Mouse (Mus musculus) midbrain, postnatal 0 days (tissue): ENCODE data around the gene Galnt18. TPM values are rescaled to one million over a fixed set of nuclear protein-coding genes. Genes with fewer than 3 reads are reported as not detected.

Experiments
- ATAC-seq: fragments of 200-750 bp; cut with Nextera tagmentation; 2 replicates; pipeline ENCODE4 v1.8.0; 2017; ENCODE audit warnings: moderate number of reproducible peaks, mild to moderate bottlenecking, moderate TSS enrichment, moderate library complexity; ENCODE audit not compliant: low FRiP score
- DNase-seq: peaks from one replicate; pipeline ENCODE4 v3.0.0-alpha.2; 2015; ENCODE audit warnings: low spot score
- H3K27ac ChIP-seq: fragments of 300-500 bp; sonication (generic); 2 replicates; pipeline ENCODE4 v1.5.1; 2014; ENCODE audit warnings: low read depth, mild to moderate bottlenecking, low read length, mixed read lengths
- H3K27me3 ChIP-seq: fragments of 300-500 bp; sonication (generic); 2 replicates; pipeline ENCODE4 v1.6.1; 2014; ENCODE audit warnings: low read length, control low read depth, mixed read lengths; ENCODE audit not compliant: insufficient read depth
- H3K36me3 ChIP-seq: fragments of 300-500 bp; sonication (generic); 2 replicates; pipeline ENCODE4 v1.6.1; 2014; ENCODE audit warnings: low read length, control low read depth, mixed read lengths; ENCODE audit not compliant: insufficient read depth
- H3K4me1 ChIP-seq: fragments of 300-500 bp; sonication (generic); 2 replicates; pipeline ENCODE4 v1.6.1; 2014; ENCODE audit warnings: mild to moderate bottlenecking, control low read depth, antibody characterized with exemption, low read length, mixed read lengths; ENCODE audit not compliant: insufficient read depth
- H3K4me2 ChIP-seq: fragments of 300-500 bp; sonication (generic); 2 replicates; pipeline ENCODE4 v1.6.1; 2014; ENCODE audit warnings: low read depth, mild to moderate bottlenecking, low read length, mixed read lengths; ENCODE audit not compliant: poor library complexity, severe bottlenecking
- H3K4me3 ChIP-seq: fragments of 300-500 bp; sonication (generic); 2 replicates; pipeline ENCODE4 v1.5.1; 2014; ENCODE audit warnings: low read depth, mild to moderate bottlenecking, low read length, moderate library complexity
- H3K9ac ChIP-seq: fragments of 300-500 bp; sonication (generic); replicated peaks from 2 replicates; pipeline ENCODE4 v1.6.1; 2014; ENCODE audit warnings: mild to moderate bottlenecking, low read length, moderate library complexity, mixed read lengths; ENCODE audit not compliant: poor library complexity, severe bottlenecking
- H3K9me3 ChIP-seq: fragments of 300-500 bp; sonication (generic); 2 replicates; pipeline ENCODE4 v1.6.1; 2016; ENCODE audit warnings: low read length, control low read depth
- CTCF ChIP-seq: IDR thresholded peaks from 2 replicates; pipeline ENCODE4 v1.5.1; 2016; ENCODE audit warnings: antibody characterized with exemption, mild to moderate bottlenecking
- WGBS: fragments of 180-500 bp; shearing (Covaris S2); extraction: QIAGEN DNeasy Blood & Tissue Kit; methylation state at CpG from one replicate; pipeline ENCODE4 v1.1.7; 2014; 5-methylcytosine and 5-hydroxymethylcytosine counted together
- polyA plus RNA-seq: library from polyadenylated mRNA; unstranded; fragments of >200 nt; fragmentation: Nextera tagmentation; extraction: Ambion mirVana; gene quantifications from 2 replicates; pipeline ENCODE4 v1.2.1, GENCODE M21; 2015
- total RNA-seq: library from RNA; depleted of rRNA; stranded (reverse); fragments of >200 nt; gene quantifications from 2 replicates; pipeline ENCODE4 v1.2.3, GENCODE M21; 2014

The Galnt18 gene
- total and polyA plus RNA-seq, 2 experiments from 2014 or later = 18.9 to 25.0 TPM

- Histone ChIP-seq H3K4me1 (no peaks in the 10 kb centered on the region), H3K4me2 (no peak overlapping the region), H3K27ac (no peak overlapping the region), H3K9me3 (no peaks in the 10 kb centered on the region), H3K27me3 (no peaks in the 10 kb centered on the region), H3K4me3 (no peak overlapping the region), H3K36me3 (no peaks in the 10 kb centered on the region), H3K9ac (no peak overlapping the region)
- 86% methylated on average over 3 of the region's 3 CpGs for WGBS
- no peak for TF ChIP-seq CTCF
- DNase-seq (no peak), ATAC-seq (no peak)
Measured at GRCm38 (mm10) chr7:111770585-111770984, 9.2 kb downstream of the Galnt18 start.

DNA sequence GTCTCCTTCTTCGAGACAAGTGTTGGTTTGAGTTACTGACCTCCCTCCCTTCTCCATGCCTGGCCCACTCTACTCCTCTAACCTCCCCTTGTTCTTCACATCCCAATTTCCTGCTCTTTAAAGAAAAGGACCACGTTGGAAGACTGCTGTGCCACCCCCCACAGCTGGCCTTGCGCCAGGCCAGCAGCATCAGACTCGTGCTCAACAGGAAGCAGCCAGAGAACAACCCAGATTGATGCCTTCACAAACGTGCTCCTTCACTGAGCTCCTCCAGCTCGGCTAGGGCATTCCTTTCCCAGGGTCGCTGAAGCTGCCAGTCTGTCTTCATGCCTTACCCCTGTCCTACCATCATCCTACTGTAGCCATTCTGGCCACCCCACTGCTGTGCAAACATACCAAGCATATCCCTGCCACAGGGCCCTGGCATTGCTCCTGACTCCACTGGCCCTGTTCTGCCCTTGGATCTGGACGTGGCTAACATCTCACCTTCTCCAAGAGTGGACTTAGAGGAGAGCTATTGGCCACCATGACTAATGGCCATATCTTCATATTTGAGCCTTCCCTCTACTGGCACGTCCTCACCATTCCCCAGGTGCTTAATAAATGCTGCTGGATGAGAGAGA, 13.5 kb downstream of the Galnt18 start:
- 65% methylated on average over 9 of the region's 9 CpGs for WGBS
- Histone ChIP-seq H3K36me3 (no peaks in the 10 kb centered on the region), H3K4me1 (peaks cover 3% of the 10 kb centered on the region; the same call in 1 of the 2 replicates), H3K27ac (no peak overlapping the region), H3K9ac (no peak overlapping the region), H3K4me2 (no peak overlapping the region), H3K27me3 (no peaks in the 10 kb centered on the region), H3K4me3 (no peak overlapping the region), H3K9me3 (no peaks in the 10 kb centered on the region)
- DNase-seq = no peak
- ATAC-seq = no peak
- TF ChIP-seq CTCF = no peak

DNA sequence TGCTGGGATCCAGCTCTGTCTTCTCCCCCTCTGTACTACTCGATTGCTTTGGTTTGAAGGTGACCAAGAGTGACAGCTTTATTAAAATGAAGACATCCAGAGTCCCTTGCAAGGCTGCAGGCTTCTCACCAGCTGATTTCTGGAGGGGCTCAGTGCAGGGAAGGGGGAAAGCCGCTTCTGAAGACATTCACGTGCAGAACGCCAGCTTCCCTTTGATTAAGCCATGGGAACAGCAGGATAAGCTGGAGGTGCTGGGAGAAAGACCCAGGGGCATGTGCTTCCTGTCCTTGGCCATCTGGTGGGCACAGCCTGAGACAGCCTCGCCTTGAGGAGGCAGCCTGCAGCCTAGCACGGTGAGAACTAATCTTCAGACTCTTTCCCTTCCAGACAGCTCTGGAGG, 17.0 kb downstream of the Galnt18 start:
- no peak overlapping the region for H3K4me3 ChIP-seq
- H3K9me3 ChIP-seq = no peaks in the 10 kb centered on the region
- no peaks in the 10 kb centered on the region for H3K27me3 ChIP-seq
- no peaks in the 10 kb centered on the region for H3K36me3 ChIP-seq
- TF ChIP-seq CTCF = no peak; the same call in 1 of the 2 replicates
- ATAC-seq = no peak
- no peak overlapping the region for H3K27ac ChIP-seq
- H3K4me1 ChIP-seq = peaks cover 3% of the 10 kb centered on the region; the same call in 1 of the 2 replicates
- DNase-seq = peak; percentile 56
- WGBS = 19% methylated on average over 6 of the region's 6 CpGs
- H3K9ac ChIP-seq = no peak overlapping the region
- no peak overlapping the region for H3K4me2 ChIP-seq

- no peaks in the 10 kb centered on the region for H3K36me3 ChIP-seq
Measured at GRCm38 (mm10) chr7:111748571-111749071, 31.2 kb downstream of the Galnt18 start.

GRCm38 (mm10) chr7:111744770-111745169, 35.0 kb downstream of the Galnt18 start:
- Histone ChIP-seq H3K9me3 (no peaks in the 10 kb centered on the region), H3K27me3 (no peaks in the 10 kb centered on the region), H3K4me2 (no peak overlapping the region), H3K4me1 (no peaks in the 10 kb centered on the region), H3K9ac (no peak overlapping the region), H3K27ac (no peak overlapping the region), H3K36me3 (no peaks in the 10 kb centered on the region), H3K4me3 (no peak overlapping the region)
- TF ChIP-seq CTCF = no peak
- no peak for ATAC-seq
- DNase-seq = no peak

More at GRCm38 (mm10) chr7:111748571-111749071, 31.2 kb downstream of the Galnt18 start:
- Histone ChIP-seq H3K4me3 (no peak overlapping the region), H3K9me3 (no peaks in the 10 kb centered on the region), H3K9ac (no peak overlapping the region), H3K4me1 (no peaks in the 10 kb centered on the region), H3K4me2 (no peak overlapping the region), H3K27me3 (no peaks in the 10 kb centered on the region), H3K27ac (no peak overlapping the region)
- no peak for TF ChIP-seq CTCF
- WGBS = 81% methylated on average over 3 of the region's 3 CpGs
- ATAC-seq (no peak), DNase-seq (no peak)

DNA sequence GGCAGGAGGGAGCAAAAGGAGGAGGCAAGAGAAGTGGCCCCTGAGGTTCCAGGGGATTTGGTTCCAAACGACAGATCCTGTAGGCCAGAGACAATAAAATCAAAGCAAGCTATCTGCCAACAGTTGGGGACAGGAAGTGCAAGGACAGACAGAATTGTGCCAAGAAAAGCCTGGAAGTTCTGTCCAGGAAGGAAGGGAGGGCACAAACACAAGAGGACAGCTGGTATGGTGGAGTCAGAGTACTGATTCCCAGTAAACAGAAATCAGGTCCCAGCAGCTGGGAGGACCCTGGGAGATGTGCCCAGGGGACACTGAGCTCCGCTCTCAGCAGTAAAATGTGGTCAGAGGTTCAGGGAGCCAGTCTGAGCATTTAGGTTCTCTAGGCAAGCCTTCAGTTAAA, 38.2 kb downstream of the Galnt18 start:
- 65% methylated on average over 2 of the region's 2 CpGs for WGBS
- DNase-seq (no peak), ATAC-seq (no peak)
- H3K4me2 ChIP-seq = no peak overlapping the region
- H3K36me3 ChIP-seq = no peaks in the 10 kb centered on the region
- no peaks in the 10 kb centered on the region for H3K4me1 ChIP-seq
- H3K27ac ChIP-seq = no peak overlapping the region
- no peak overlapping the region for H3K9ac ChIP-seq
- no peak for TF ChIP-seq CTCF
- no peaks in the 10 kb centered on the region for H3K27me3 ChIP-seq
- no peak overlapping the region for H3K4me3 ChIP-seq
- H3K9me3 ChIP-seq = no peaks in the 10 kb centered on the region
